Mouse (Mus musculus) G1E (cell line): Measurements from ENCODE around the gene Smg6.

ENCODE experiments used
- CTCF ChIP-seq: IDR thresholded peaks from 2 replicates; pipeline ENCODE4 v1.5.1; 2012; ENCODE audit warnings: low read depth, low read length, inconsistent platforms, mixed read lengths
- GATA1 ChIP-seq: IDR thresholded peaks from 2 replicates; pipeline ENCODE4 v1.6.1; 2012; ENCODE audit warnings: borderline replicate concordance, low read length, inconsistent platforms, mixed read lengths
- POLR2AphosphoS5 ChIP-seq: IDR thresholded peaks from 2 replicates; pipeline ENCODE4 v1.6.1; 2012; ENCODE audit warnings: low read depth, low read length, inconsistent platforms; ENCODE audit not compliant: insufficient replicate concordance
- TAL1 ChIP-seq: conservative IDR thresholded peaks from 2 replicates; pipeline ENCODE4 v1.6.1; 2012; ENCODE audit warnings: low read depth, low read length, inconsistent platforms, mixed read lengths

GRCm38 (mm10) chr11:75016309-75016860 is 90.8 kb downstream of the Smg6 start:
- TF ChIP-seq CTCF: no peak
- no peak for TF ChIP-seq GATA1
- TF ChIP-seq TAL1: no peak
- TF ChIP-seq POLR2AphosphoS5: no peak
